Mouse (Mus musculus): ENCODE results near the gene Plekhh3. TPM values are rescaled to one million over a fixed set of nuclear protein-coding genes. Genes with fewer than 3 reads are reported as not detected.

The Plekhh3 gene
- total RNA-seq, 2 experiments from 2014 or later: not detected

GRCm38 (mm10) chr11:101188166-101188805 lies 17.1 kb upstream of the Plekhh3 start:
- no peak for ATAC-seq (replicated peaks; ENCODE audit: low FRiP score, poor library complexity, severe bottlenecking)

GRCm38 (mm10) chr11:101187541-101187940 lies 16.4 kb upstream of the Plekhh3 start:
- no peak for ATAC-seq (replicated peaks; ENCODE audit: low FRiP score, poor library complexity, severe bottlenecking)

- ATAC-seq (replicated peaks; ENCODE audit: low FRiP score, poor library complexity, severe bottlenecking): no peak
Measured at GRCm38 (mm10) chr11:101186526-101187247, 15.5 kb upstream of the Plekhh3 start.

- no peak for ATAC-seq (replicated peaks; ENCODE audit: low FRiP score, poor library complexity, severe bottlenecking)
Measured at GRCm38 (mm10) chr11:101185441-101185840, 14.3 kb upstream of the Plekhh3 start.

GRCm38 (mm10) chr11:101184984-101185383 lies 13.8 kb upstream of the Plekhh3 start:
- no peak for ATAC-seq (replicated peaks; ENCODE audit: low FRiP score, poor library complexity, severe bottlenecking)

GRCm38 (mm10) chr11:101182771-101183517 lies 11.8 kb upstream of the Plekhh3 start:
- ATAC-seq (replicated peaks; ENCODE audit: low FRiP score, poor library complexity, severe bottlenecking): no peak

GRCm38 (mm10) chr11:101181961-101182360 lies 10.8 kb upstream of the Plekhh3 start:
- ATAC-seq (replicated peaks; ENCODE audit: low FRiP score, poor library complexity, severe bottlenecking): no peak

GRCm38 (mm10) chr11:101180846-101181740 lies 9.9 kb upstream of the Plekhh3 start:
- ATAC-seq (replicated peaks; ENCODE audit: low FRiP score, poor library complexity, severe bottlenecking): no peak

- ATAC-seq (replicated peaks; ENCODE audit: low FRiP score, poor library complexity, severe bottlenecking): no peak
Measured at GRCm38 (mm10) chr11:101180261-101180660, 9.1 kb upstream of the Plekhh3 start.

- no peak for ATAC-seq (replicated peaks; ENCODE audit: low FRiP score, poor library complexity, severe bottlenecking)
Measured at GRCm38 (mm10) chr11:101179306-101179705, 8.2 kb upstream of the Plekhh3 start.

GRCm38 (mm10) chr11:101178061-101179058 lies 7.2 kb upstream of the Plekhh3 start:
- ATAC-seq (replicated peaks; ENCODE audit: low FRiP score, poor library complexity, severe bottlenecking): no peak

- ATAC-seq (replicated peaks; ENCODE audit: low FRiP score, poor library complexity, severe bottlenecking): no peak
Measured at GRCm38 (mm10) chr11:101176933-101177773, 6.0 kb upstream of the Plekhh3 start.

GRCm38 (mm10) chr11:101176117-101176691 lies 5.1 kb upstream of the Plekhh3 start:
- no peak for ATAC-seq (replicated peaks; ENCODE audit: low FRiP score, poor library complexity, severe bottlenecking)

- no peak for ATAC-seq (replicated peaks; ENCODE audit: low FRiP score, poor library complexity, severe bottlenecking)
Measured at GRCm38 (mm10) chr11:101175636-101176116, 4.5 kb upstream of the Plekhh3 start.

- no peak for ATAC-seq (replicated peaks; ENCODE audit: low FRiP score, poor library complexity, severe bottlenecking)
Measured at GRCm38 (mm10) chr11:101174851-101175628, 3.9 kb upstream of the Plekhh3 start, which contains the start of gene Ccr10. Gene Ccr10, minus strand, starts transcription at chr11:101175443.

- ATAC-seq (replicated peaks; ENCODE audit: low FRiP score, poor library complexity, severe bottlenecking): no peak
Measured at GRCm38 (mm10) chr11:101174389-101174745, 3.2 kb upstream of the Plekhh3 start.

All from erythroid progenitor cell, adult 5-6 weeks (primary cell).